Mouse (Mus musculus) CH12.LX (cell line): Measurements from ENCODE around the gene Hoxa9. TPM values are rescaled to one million over a fixed set of nuclear protein-coding genes. Genes with fewer than 3 reads are reported as not detected.

Experiments
- DNase-seq: peaks from one replicate; pipeline ENCODE4 v3.0.0-alpha.2; 2013; ENCODE audit errors: extremely low read depth
- H3K27ac ChIP-seq: 2 replicates; pipeline ENCODE4 v1.5.1; 2012; ENCODE audit warnings: low read depth, mild to moderate bottlenecking, control low read depth, moderate library complexity; ENCODE audit not compliant: insufficient read depth
- H3K27me3 ChIP-seq: replicated peaks from 2 replicates; pipeline ENCODE3; 2012; ENCODE audit warnings: inconsistent platforms
- H3K36me3 ChIP-seq, 2 experiments: replicated peaks in 1 of 2; 2 replicates each; pipeline versions ENCODE3 to v1.6.1; 2012; ENCODE audit warnings: inconsistent platforms in 1 of 2, low read length in 1 of 2, mild to moderate bottlenecking in 1 of 2, mixed read lengths in 1 of 2, moderate library complexity in 1 of 2; ENCODE audit not compliant: control insufficient read depth in 1 of 2, insufficient read depth in 1 of 2
- H3K4me1 ChIP-seq, 2 experiments: 2 replicates each; pipeline ENCODE4 v1.6.1; 2012; ENCODE audit warnings: inconsistent platforms in 1 of 2, moderate library complexity in 1 of 2; ENCODE audit not compliant: insufficient read depth in 2 of 2, control insufficient read depth in 1 of 2
- H3K4me2 ChIP-seq: 2 replicates; pipeline ENCODE4 v1.6.1; 2012; ENCODE audit warnings: low read depth, mild to moderate bottlenecking, control low read depth; ENCODE audit not compliant: poor library complexity, insufficient read depth, severe bottlenecking
- H3K4me3 ChIP-seq, 3 experiments: fragments of 150-350 bp in 1 of 3; sonication (generic) in 1 of 3; replicated peaks in 1 of 3; 2 replicates each; pipeline versions ENCODE3 to v1.5.1; 2011 to 2012; ENCODE audit warnings: low read depth in 2 of 3, low read length in 2 of 3, mild to moderate bottlenecking in 2 of 3, moderate library complexity in 2 of 3, control low read depth in 1 of 3, improper control_type of control experiment in 1 of 3, inconsistent platforms in 1 of 3, mixed read lengths in 1 of 3; ENCODE audit not compliant: poor library complexity in 1 of 3
- H3K79me2 ChIP-seq: replicated peaks from 2 replicates; pipeline ENCODE4 v1.6.1; 2012; ENCODE audit warnings: mild to moderate bottlenecking, moderate library complexity; ENCODE audit not compliant: control insufficient read depth, poor library complexity, insufficient read depth, severe bottlenecking; ENCODE audit errors: extremely low read depth
- H3K9ac ChIP-seq: 2 replicates; pipeline ENCODE4 v1.6.1; 2012; ENCODE audit warnings: low read depth, mild to moderate bottlenecking, control low read depth, moderate library complexity; ENCODE audit not compliant: insufficient read depth
- H3K9me3 ChIP-seq: replicated peaks from 2 replicates; pipeline ENCODE3; 2012; ENCODE audit warnings: low read length, inconsistent platforms, mixed read lengths
- CHD2 ChIP-seq: IDR thresholded peaks from 2 replicates; pipeline ENCODE4 v1.6.1; 2011; ENCODE audit warnings: low read length, improper control_type of control experiment
- CTCF ChIP-seq, 2 experiments: IDR thresholded peaks in 1 of 2; conservative IDR thresholded peaks in 1 of 2; 2 replicates each; pipeline ENCODE4 v1.5.1; 2011 to 2012; ENCODE audit warnings: low read depth in 2 of 2, low read length in 2 of 2, improper control_type of control experiment in 1 of 2, inconsistent platforms in 1 of 2, mild to moderate bottlenecking in 1 of 2, moderate library complexity in 1 of 2
- ELF1 ChIP-seq: IDR thresholded peaks from 2 replicates; pipeline ENCODE4 v1.6.1; 2014; ENCODE audit warnings: low read depth, mild to moderate bottlenecking, inconsistent platforms, low read length, improper control_type of control experiment
- ETS1 ChIP-seq: conservative IDR thresholded peaks from 2 replicates; pipeline ENCODE4 v1.6.1; 2012; ENCODE audit warnings: low read depth, mild to moderate bottlenecking, inconsistent platforms, low read length, improper control_type of control experiment, moderate library complexity
- GABPA ChIP-seq: IDR thresholded peaks from 2 replicates; pipeline ENCODE4 v1.6.1; 2012; ENCODE audit warnings: low read depth, low read length, improper control_type of control experiment, inconsistent platforms; ENCODE audit not compliant: insufficient replicate concordance
- HCFC1 ChIP-seq: IDR thresholded peaks from 2 replicates; pipeline ENCODE4 v1.6.1; 2012; ENCODE audit warnings: low read depth, mild to moderate bottlenecking, inconsistent platforms, low read length, improper control_type of control experiment
- IRF4 ChIP-seq: IDR thresholded peaks from 2 replicates; pipeline ENCODE4 v1.6.1; 2014; ENCODE audit warnings: low read depth, mild to moderate bottlenecking, inconsistent platforms, low read length, improper control_type of control experiment
- JUND ChIP-seq: conservative IDR thresholded peaks from 2 replicates; pipeline ENCODE4 v1.6.1; 2011; ENCODE audit warnings: low read depth, low read length, improper control_type of control experiment
- MAX ChIP-seq: IDR thresholded peaks from 2 replicates; pipeline ENCODE4 v1.6.1; 2011; ENCODE audit warnings: low read length, improper control_type of control experiment
- MYC ChIP-seq: IDR thresholded peaks from 2 replicates; pipeline ENCODE4 v1.6.1; 2011; ENCODE audit warnings: low read depth, mild to moderate bottlenecking, improper control_type of control experiment, low read length
- NRF1 ChIP-seq: IDR thresholded peaks from 2 replicates; pipeline ENCODE4 v1.6.1; 2014; ENCODE audit warnings: low read depth, mild to moderate bottlenecking, inconsistent platforms, low read length, improper control_type of control experiment, moderate library complexity
- PAX5 ChIP-seq: IDR thresholded peaks from 2 replicates; pipeline ENCODE4 v1.6.1; 2012; ENCODE audit warnings: low read length, inconsistent platforms, mixed read lengths
- RAD21 ChIP-seq: IDR thresholded peaks from 2 replicates; pipeline ENCODE4 v1.6.1; 2011; ENCODE audit warnings: low read depth, mild to moderate bottlenecking, low read length, improper control_type of control experiment, moderate library complexity
- RCOR1 ChIP-seq: conservative IDR thresholded peaks from 2 replicates; pipeline ENCODE4 v1.6.1; 2012; ENCODE audit warnings: low read depth, mild to moderate bottlenecking, inconsistent platforms, low read length, improper control_type of control experiment
- SIN3A ChIP-seq: IDR thresholded peaks from 2 replicates; pipeline ENCODE4 v1.6.1; 2012; ENCODE audit warnings: low read length, improper control_type of control experiment, inconsistent platforms
- SMC3 ChIP-seq: IDR thresholded peaks from 2 replicates; pipeline ENCODE4 v1.6.1; 2011; ENCODE audit warnings: low read depth, low read length, improper control_type of control experiment
- TCF12 ChIP-seq: IDR thresholded peaks from 2 replicates; pipeline ENCODE4 v1.6.1; 2014; ENCODE audit warnings: low read depth, mild to moderate bottlenecking, inconsistent platforms, low read length, improper control_type of control experiment
- UBTF ChIP-seq: IDR thresholded peaks from 2 replicates; pipeline ENCODE4 v1.6.1; 2012; ENCODE audit warnings: low read depth, mild to moderate bottlenecking, inconsistent platforms, low read length, improper control_type of control experiment, moderate library complexity
- USF1 ChIP-seq: IDR thresholded peaks from 2 replicates; pipeline ENCODE4 v1.6.1; 2014; ENCODE audit warnings: low read depth, mild to moderate bottlenecking, inconsistent platforms, low read length, improper control_type of control experiment
- USF2 ChIP-seq: conservative IDR thresholded peaks from 2 replicates; pipeline ENCODE4 v1.6.1; 2011; ENCODE audit warnings: low read depth, low read length, improper control_type of control experiment
- ZC3H11A ChIP-seq: IDR thresholded peaks from 2 replicates; pipeline ENCODE4 v1.6.1; 2012; ENCODE audit warnings: low read depth, mild to moderate bottlenecking, inconsistent platforms, low read length, improper control_type of control experiment
- ZMIZ1 ChIP-seq: IDR thresholded peaks from 2 replicates; pipeline ENCODE4 v1.6.1; 2012; ENCODE audit warnings: low read depth, mild to moderate bottlenecking, inconsistent platforms, low read length, improper control_type of control experiment
- ZNF384 ChIP-seq: IDR thresholded peaks from 2 replicates; pipeline ENCODE4 v1.6.1; 2012; ENCODE audit warnings: low read depth, low read length, improper control_type of control experiment, inconsistent platforms
- dilution Hi-C: fragments of 300-500 bp; cut with MboI; formaldehyde crosslinking; loops from 2 replicates; pipeline ENCODE4 v1.14.3; 2020; ENCODE audit warnings: low sequenced_read_pairs; ENCODE audit not compliant: extremely low pct_unique_long_range_greater_than_20kb, extremely low pct_ligation_motif_present
- in situ Hi-C: fragments of 300-500 bp; cut with MboI; formaldehyde crosslinking; loops from 3 replicates; pipeline ENCODE4 v1.14.3; 2019; ENCODE audit warnings: low sequenced_read_pairs, low pct_ligation_motif_present, low pct_unique_long_range_greater_than_20kb, mixed read lengths
- polyA plus RNA-seq: library from polyadenylated mRNA; unstranded; fragments of >175 nt; gene quantifications from 2 replicates; pipeline ENCODE4 v1.2.1, GENCODE M21; 2012; ENCODE audit warnings: low read depth; ENCODE audit not compliant: insufficient read length
- total RNA-seq, 2 experiments: library from RNA; depleted of rRNA; stranded (reverse); fragments of 300-350 nt in 1 of 2; fragments of >200 nt in 1 of 2; gene quantifications; 2 replicates each; pipeline ENCODE4 v1.2.3; 2012 to 2014

Hoxa9 gene
- total and polyA plus RNA-seq, 3 experiments = 0.30 to 0.47 (median 0.30) TPM

DNA sequence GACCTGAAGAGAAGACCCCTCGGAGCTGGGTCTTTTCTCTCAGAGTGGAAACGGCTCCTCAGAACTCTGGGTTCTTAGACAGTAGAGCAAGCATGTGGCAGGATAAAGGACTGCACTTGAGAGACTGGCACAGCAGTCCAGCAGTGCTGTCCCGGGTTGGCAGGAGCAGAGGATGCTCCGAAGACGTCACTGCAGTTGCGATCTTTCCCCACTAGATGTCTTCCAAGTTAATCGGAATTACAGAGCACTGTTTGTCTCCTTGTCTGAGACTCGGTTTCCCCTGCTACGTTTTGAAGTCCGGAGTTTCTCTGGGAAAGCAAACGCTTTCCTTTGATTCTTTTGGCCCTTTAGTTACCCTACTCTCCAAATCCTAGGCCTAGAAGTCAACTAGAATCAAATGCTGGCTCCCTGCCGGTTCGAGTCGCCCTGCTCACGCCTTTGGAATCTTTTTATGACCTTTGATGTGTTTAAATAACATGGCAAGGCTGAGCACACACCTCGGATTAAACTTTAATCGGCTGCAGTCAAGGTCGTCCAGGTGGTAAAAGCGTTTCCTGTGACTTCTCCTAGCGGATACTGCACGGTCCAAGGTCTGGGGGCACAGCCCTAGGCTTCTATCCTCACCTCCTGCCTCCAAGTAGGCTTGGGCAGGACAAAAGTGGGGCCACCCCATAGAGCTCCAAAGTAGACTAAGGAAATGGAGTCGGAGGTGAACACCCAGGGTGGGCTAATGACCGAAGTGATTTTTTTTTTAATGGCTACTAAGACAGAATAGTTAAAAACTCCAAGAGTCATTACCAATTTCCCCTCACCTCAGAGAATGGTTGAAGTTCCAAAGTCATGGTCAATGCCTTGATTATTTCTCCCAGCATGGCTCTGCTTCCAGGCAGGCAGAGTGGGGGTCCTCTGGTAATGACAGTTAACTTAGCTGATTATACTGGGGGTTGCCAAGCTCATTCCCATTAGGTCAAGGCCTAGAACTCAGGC, 39.9 kb upstream of the Hoxa9 start:
- no peak overlapping the region for H3K9ac ChIP-seq
- DNase-seq = no peak
- H3K4me3 ChIP-seq = no peak overlapping the region
- H3K27ac ChIP-seq = no peak overlapping the region
- no peaks in the 10 kb centered on the region for H3K36me3 ChIP-seq
- no peak overlapping the region for H3K4me2 ChIP-seq
- H3K27me3 ChIP-seq = no peaks in the 10 kb centered on the region
- no peaks in the 10 kb centered on the region for H3K79me2 ChIP-seq
- H3K9me3 ChIP-seq = no peaks in the 10 kb centered on the region
- in situ Hi-C loops (loop anchor here (25.0 kb wide), 1 partner anchor 642 kb away; no protein-coding TSS in a partner anchor), dilution Hi-C loops (no loop called here)
- H3K4me1 ChIP-seq = peaks cover 0 to 9% of the 10 kb centered on the region in 2 experiments; a peak in 2 of 4 replicates
- TF ChIP-seq CTCF (conservative IDR thresholded peaks at IDR 0.05 in 1 of 2, IDR thresholded peaks at IDR 0.05 in 1 of 2; ENCODE audit: low read depth in 2 of 2, low read length in 2 of 2) (peak; percentile 74 to 84), PAX5 (no peak), RAD21 (peak; percentile 68), SMC3 (peak; percentile 75), HCFC1 (no peak)

DNA sequence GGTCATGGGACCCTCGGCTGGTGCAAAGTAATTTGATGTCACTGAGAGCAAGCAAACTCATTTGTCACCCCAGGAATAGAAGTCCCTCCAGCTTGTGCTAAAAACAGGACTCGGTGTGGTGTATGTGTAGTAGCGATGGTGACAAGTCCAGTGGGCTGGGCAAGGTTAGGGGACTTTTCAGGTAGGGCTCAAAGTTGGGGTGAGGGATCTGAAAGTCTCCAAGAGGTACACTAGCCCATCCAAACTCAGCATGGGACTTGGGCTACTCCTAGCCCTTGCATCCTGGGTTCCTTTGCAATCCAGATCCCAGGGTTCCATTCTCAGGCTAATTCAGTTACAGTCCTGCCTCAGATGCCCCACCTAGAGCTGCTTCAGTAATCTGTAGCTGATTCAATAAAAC, 37.9 kb upstream of the Hoxa9 start:
- no peak overlapping the region for H3K27ac ChIP-seq
- H3K4me2 ChIP-seq = no peak overlapping the region
- H3K27me3 ChIP-seq = peaks cover 4% of the 10 kb centered on the region
- H3K4me1 ChIP-seq = peaks cover 0 to 7% of the 10 kb centered on the region in 2 experiments; a peak in 2 of 4 replicates
- no peaks in the 10 kb centered on the region for H3K36me3 ChIP-seq
- H3K9me3 ChIP-seq = no peaks in the 10 kb centered on the region
- no peak overlapping the region for H3K9ac ChIP-seq
- H3K4me3 ChIP-seq = no peak overlapping the region
- TF ChIP-seq TCF12 (no peak), ETS1 (no peak), RCOR1 (no peak), ZNF384 (no peak), UBTF (no peak), ZMIZ1 (no peak), NRF1 (no peak), ZC3H11A (no peak), GABPA (no peak), SIN3A (no peak), SMC3 (no peak), IRF4 (no peak), USF1 (no peak), CTCF (conservative IDR thresholded peaks at IDR 0.05 in 1 of 2, IDR thresholded peaks at IDR 0.05 in 1 of 2; ENCODE audit: low read depth in 2 of 2, low read length in 2 of 2) (no peak), USF2 (no peak), MAX (no peak), JUND (no peak), CHD2 (no peak), ELF1 (no peak), MYC (no peak)
- TF ChIP-seq, all 38 proteins: peak for 0
- dilution Hi-C loops = no loop called here
- no peaks in the 10 kb centered on the region for H3K79me2 ChIP-seq
- no peak for DNase-seq
- in situ Hi-C loops = loop anchor here (10.0 to 25.0 kb wide), 2 partner anchors 566 to 644 kb away; no protein-coding TSS in a partner anchor
